22 mouse cellular contexts compared by ENCODE assay signal in genomic region chr10:59403793-59404149, GRCm38 (mm10). TPM values are rescaled to one million over a fixed set of nuclear protein-coding genes. Genes with fewer than 3 reads are reported as not detected.
DNase-seq lines count a peak whose midpoint lies in the region; ATAC-seq and TF ChIP-seq lines count a peak whose summit lies in the region.
"Had no signal": no experiment of that assay in that cellular context is flagged by ENCODE, and none has a peak within 500 bp of the region (broad histone marks: within the 10 kb centered on the region; RNA-seq: fewer than 3 reads in every experiment).

No protein-coding gene starts in this region.

- H3K9me3 ChIP-seq in heart, embryonic 11.5 days (replicated peaks; ENCODE audit: control insufficient read depth, low read length): no peaks in the 10 kb centered on the region
- no peaks in the 10 kb centered on the region for H3K9me3 ChIP-seq in liver, embryonic 15.5 days (replicated peaks)
- H3K9me3 ChIP-seq: embryonic facial prominence, embryonic 12.5 days had no signal

- TF ChIP-seq POLR2A in liver, adult 2 months (IDR thresholded peaks at IDR 0.05; ENCODE audit: extremely low read depth, insufficient read depth, low read length): no peak

- H3K27me3 ChIP-seq in heart, embryonic 11.5 days (ENCODE audit: control insufficient read depth, insufficient read depth, low read length): no peaks in the 10 kb centered on the region
- H3K27me3 ChIP-seq in liver, adult 2 months (ENCODE audit: control insufficient read depth, insufficient read depth, low read length): no peaks in the 10 kb centered on the region
- no peaks in the 10 kb centered on the region; the same call in 1 of the 2 replicates for H3K27me3 ChIP-seq in liver, embryonic 15.5 days
- H3K27me3 ChIP-seq: embryonic facial prominence, embryonic 12.5 days had no signal

- H3K4me1 ChIP-seq in heart, embryonic 11.5 days (ENCODE audit: control insufficient read depth, insufficient read depth, low read length): peaks cover 17% of the 10 kb centered on the region
- peaks cover 9% of the 10 kb centered on the region for H3K4me1 ChIP-seq in liver, adult 2 months (ENCODE audit: control insufficient read depth, insufficient read depth, low read length)
- no peaks in the 10 kb centered on the region for H3K4me1 ChIP-seq in liver, embryonic 15.5 days (replicated peaks)
- H3K4me1 ChIP-seq: midbrain, embryonic 10.5 days had no signal

- TF ChIP-seq CTCF in liver, adult 2 months (IDR thresholded peaks at IDR 0.05; ENCODE audit: low read depth, low read length): no peak

- 0 out of 2 replicates have a peak overlapping the region, but pooled peaks have one; percentile 16 for H3K4me3 ChIP-seq in heart, embryonic 11.5 days (ENCODE audit: low read depth, low read length)
- H3K4me3 ChIP-seq in liver, adult 2 months (ENCODE audit: insufficient read depth, low read depth, low read length): peak overlapping the region; percentile 88
- peak overlapping the region; percentile 47 for H3K4me3 ChIP-seq in liver, embryonic 15.5 days (replicated peaks)
- H3K4me3 ChIP-seq: embryonic facial prominence, embryonic 12.5 days; midbrain, embryonic 10.5 days had no signal

- peaks cover 21% of the 10 kb centered on the region; the same call in 1 of the 2 replicates for H3K79me2 ChIP-seq in liver, adult 2 months (ENCODE audit: control insufficient read depth, insufficient read depth, low read length)

- ATAC-seq in heart, embryonic 11.5 days (replicated peaks; ENCODE audit: insufficient number of reproducible peaks, low FRiP score, low TSS enrichment): 0 out of 2 replicates have a peak, but pooled peaks have one; percentile 31
- ATAC-seq in liver, embryonic 15.5 days (ENCODE audit: insufficient read depth): peak; percentile 72

- intact Hi-C loops in heart, postnatal 14 days (cut with DNase I): no loop called here

- WGBS in heart, embryonic 11.5 days (ENCODE audit: insufficient replicate concordance): 34% methylated on average over 10 of the region's 10 CpGs
- 24% methylated on average over 10 of the region's 10 CpGs for WGBS in liver, adult 2 months
- WGBS in liver, embryonic 15.5 days (ENCODE audit: insufficient replicate concordance): 55% methylated on average over 10 of the region's 10 CpGs

- H3K9ac ChIP-seq in heart, embryonic 11.5 days (ENCODE audit: low read depth, low read length): peak overlapping the region; percentile 56
- H3K9ac ChIP-seq in liver, adult 2 months (ENCODE audit: low read depth, low read length): peak overlapping the region; percentile 84
- H3K9ac ChIP-seq in liver, embryonic 15.5 days: no peak overlapping the region
- H3K9ac ChIP-seq: embryonic facial prominence, embryonic 12.5 days had no signal

- H3K36me3 ChIP-seq in heart, embryonic 11.5 days (ENCODE audit: control insufficient read depth, insufficient read depth, low read length): no peaks in the 10 kb centered on the region
- no peaks in the 10 kb centered on the region for H3K36me3 ChIP-seq in liver, adult 2 months (ENCODE audit: control insufficient read depth, insufficient read depth, low read length)
- no peaks in the 10 kb centered on the region for H3K36me3 ChIP-seq in liver, embryonic 15.5 days (replicated peaks)
- H3K36me3 ChIP-seq: embryonic facial prominence, embryonic 12.5 days; midbrain, embryonic 10.5 days had no signal

- peak overlapping the region; percentile 22; the same call in 1 of the 2 replicates for H3K27ac ChIP-seq in heart, embryonic 11.5 days (ENCODE audit: low read depth, low read length)
- H3K27ac ChIP-seq in liver, adult 2 months (replicated peaks; ENCODE audit: insufficient read depth, low read depth, low read length): peak overlapping the region; percentile 98
- peak overlapping the region; percentile 66 for H3K27ac ChIP-seq in liver, embryonic 15.5 days (replicated peaks)
- H3K27ac ChIP-seq: embryonic facial prominence, embryonic 12.5 days; kidney, postnatal 0 days; midbrain, embryonic 10.5 days had no signal

- peak overlapping the region; percentile 57 for H3K4me2 ChIP-seq in heart, embryonic 11.5 days
- H3K4me2 ChIP-seq in liver, embryonic 15.5 days: peak overlapping the region; percentile 46; the same call in 1 of the 2 replicates
- H3K4me2 ChIP-seq: embryonic facial prominence, embryonic 12.5 days had no signal

- DNase-seq in heart, postnatal 14 days: no peak
- peak; percentile 62 for DNase-seq in liver, adult 2 months (ENCODE audit: extremely low read depth, low read depth, low spot score)
- DNase-seq in liver: no peak
- peak; percentile 58 for DNase-seq in yolk sac, embryonic 10.5 days (ENCODE audit: low spot score)
- DNase-seq in frontal cortex, postnatal 36 days (ENCODE audit: low spot score in 2 of 2): no peak
- DNase-seq in adrenal gland, postnatal 10 days: no peak
- DNase-seq: B cell, adult 2 months; cerebellum, adult 11 months; cerebellum, postnatal 36 days; lung, adult 18-20 months; lung, postnatal 36 days; right cerebral cortex, adult 18-20 months had no signal

RNA-seq across cellular contexts. Expression of gene Pla2g12b, which starts 0.3 kb away (rescaled TPM):
- polyA plus RNA-seq in heart, embryonic 11.5 days (2014; fragmentation: Nextera tagmentation; extraction: Ambion mirVana): 1.5 and 1.8 TPM in 2 replicates
- not detected for total RNA-seq in heart, postnatal 14 days (2021)
- 58.5 and 63.4 TPM in 2 replicates for total RNA-seq in liver, adult 2 months (2014; rRNA removed)
- polyA plus RNA-seq in liver, adult 2 months (2012; rRNA removed): 66.6 and 69.9 TPM in 2 replicates
- polyA plus RNA-seq in liver, embryonic 15.5 days (2015; fragmentation: Nextera tagmentation; extraction: Ambion mirVana): 54.1 and 54.2 TPM in 2 replicates
- total RNA-seq in adrenal gland, postnatal 10 days (2021): 10 to 100 TPM in 1 of 2 experiments, 1 to 10 TPM in 1; 5.0 to 15.8 TPM
- total RNA-seq: layer of hippocampus, postnatal 10 days; left cerebral cortex, postnatal 25 days had no signal
- polyA plus RNA-seq: embryonic facial prominence, embryonic 12.5 days; forebrain, embryonic 11.5 days; midbrain, embryonic 10.5 days; neural tube, embryonic 14.5 days; spleen, adult 2 months had no signal

RNA-seq across cellular contexts. Expression of gene Gm10273, which starts 8.3 kb away (rescaled TPM):
- polyA plus RNA-seq in heart, embryonic 11.5 days (2014; fragmentation: Nextera tagmentation; extraction: Ambion mirVana): 11.3 and 12.2 TPM in 2 replicates
- 100 to 1,000 TPM; 132 to 141 TPM for total RNA-seq in heart, postnatal 14 days (2021)
- 3.2 and 7.0 TPM in 2 replicates for total RNA-seq in liver, adult 2 months (2014; rRNA removed)
- polyA plus RNA-seq in liver, adult 2 months (2012; rRNA removed): 3.8 and 5.5 TPM in 2 replicates
- polyA plus RNA-seq in liver, embryonic 15.5 days (2015; fragmentation: Nextera tagmentation; extraction: Ambion mirVana): 11.1 and 12.5 TPM in 2 replicates
- total RNA-seq in adrenal gland, postnatal 10 days (2021): 100 to 1,000 TPM; 123 to 136 TPM

RNA-seq across cellular contexts. Expression of gene Oit3, which starts 37.8 kb away (rescaled TPM):
- 5.1 and 5.5 TPM in 2 replicates for polyA plus RNA-seq in heart, embryonic 11.5 days (2014; fragmentation: Nextera tagmentation; extraction: Ambion mirVana)
- total RNA-seq in heart, postnatal 14 days (2021): under 1 TPM; 0.33 to 0.46 TPM
- 30.1 and 32.8 TPM in 2 replicates for total RNA-seq in liver, adult 2 months (2014; rRNA removed)
- polyA plus RNA-seq in liver, adult 2 months (2012; rRNA removed): 20.3 and 26.1 TPM in 2 replicates
- 20.0 and 20.8 TPM in 2 replicates for polyA plus RNA-seq in liver, embryonic 15.5 days (2015; fragmentation: Nextera tagmentation; extraction: Ambion mirVana)
- total RNA-seq in adrenal gland, postnatal 10 days (2021): 10 to 100 TPM in 1 of 2 experiments, 1 to 10 TPM in 1; 5.1 to 10.2 TPM
- polyA plus RNA-seq: neural tube, embryonic 14.5 days had no signal

Comparison
In these comparisons a context has a peak if more than half of its experiments do, and no peak if none do; other contexts are left out.
1. DNase-seq: peak in liver, adult 2 months (single experiment) and yolk sac, embryonic 10.5 days (single experiment); none in heart, postnatal 14 days (0 of 2), liver (single experiment), frontal cortex, postnatal 36 days (0 of 2) and adrenal gland, postnatal 10 days (single experiment).
2. H3K27ac ChIP-seq: peak in every context shown above with its lines; median percentile 98 in liver, adult 2 months; 66 in liver, embryonic 15.5 days; 22 in heart, embryonic 11.5 days.
3. H3K4me3 ChIP-seq: peak in every context shown above with its lines; median percentile 88 in liver, adult 2 months; 47 in liver, embryonic 15.5 days; 16 in heart, embryonic 11.5 days.
4. RNA of gene Pla2g12b, which starts 0.3 kb away (total RNA-seq): 58.5 to 63.4 TPM in liver, adult 2 months and 5.0 to 15.8 TPM in adrenal gland, postnatal 10 days; not detected in heart, postnatal 14 days; every median in the first group is over 4 times any median in the second.
5. RNA of gene Gm10273, which starts 8.3 kb away (total RNA-seq): 132 to 141 TPM in heart, postnatal 14 days and 123 to 136 TPM in adrenal gland, postnatal 10 days; 3.2 to 7.0 TPM in liver, adult 2 months; every median in the first group is over 10 times any median in the second.
6. RNA of gene Oit3, which starts 37.8 kb away (total RNA-seq): 30.1 to 32.8 TPM in liver, adult 2 months and 5.1 to 10.2 TPM in adrenal gland, postnatal 10 days; 0.33 to 0.46 TPM in heart, postnatal 14 days; every median in the first group is over 4 times any median in the second.